Mouse (Mus musculus): ENCODE measurements around the gene Srsf6. TPM values are rescaled to one million over a fixed set of nuclear protein-coding genes. Genes with fewer than 3 reads are reported as not detected.
"Not testable (repeated sequence)": the region's sequence is repeated elsewhere in the genome, so short reads cannot be mapped to it uniquely, and the experiment has no call there.

Gene Srsf6
- polyA plus RNA-seq (2012; rRNA removed), result 129 and 140 TPM in 2 replicates

DNA sequence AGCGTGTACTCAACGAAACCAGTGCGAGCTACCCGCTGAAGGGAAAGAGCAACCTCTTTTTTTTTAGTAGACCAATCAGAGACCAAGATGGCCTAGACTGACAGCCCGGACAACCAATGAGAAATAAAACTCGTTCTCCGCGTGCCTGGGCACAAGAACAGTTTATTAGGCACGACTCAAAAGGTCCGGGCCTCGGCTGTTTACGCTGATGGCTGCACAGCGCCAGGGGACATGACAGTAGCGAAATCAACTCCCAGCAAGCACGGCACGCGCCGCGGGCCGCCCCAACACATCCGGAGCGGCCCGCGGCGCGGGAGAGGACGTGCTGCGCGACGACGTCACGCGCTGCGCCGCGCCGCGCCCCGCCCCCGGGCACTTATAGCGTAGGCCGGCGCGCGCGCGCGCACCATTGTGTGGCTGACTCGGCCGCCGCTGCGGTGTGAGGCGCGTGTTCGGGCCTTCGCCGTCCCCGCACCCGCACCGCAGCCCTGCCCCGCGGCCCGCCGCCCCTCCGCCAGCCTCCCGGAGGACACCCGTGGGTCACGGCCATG is at the start of gene Srsf6:
Gene Srsf6 (plus strand): TSS at position 406 of the 551 bp plus-strand sequence.
- H3K27ac ChIP-seq (ENCODE audit: insufficient read depth, low read length), result peak within 1 kb of the TSS; percentile 99
- TF ChIP-seq CTCF (IDR thresholded peaks at IDR 0.05; ENCODE audit: extremely low read depth, insufficient read depth, low read length) (no peak), POLR2A (IDR thresholded peaks at IDR 0.05; ENCODE audit: extremely low read depth, insufficient read depth, low read length) (peak; percentile 68)
- peak within 1 kb of the TSS; percentile 46 for H3K4me3 ChIP-seq (ENCODE audit: insufficient read depth, low read length)
- peaks cover 5% of the 10 kb centered on the region for H3K4me1 ChIP-seq (ENCODE audit: control insufficient read depth, insufficient read depth, low read length)

GRCm38 (mm10) chr2:162884101-162884500 is 47.2 kb upstream of the Srsf6 start:
- Histone ChIP-seq H3K27ac (ENCODE audit: insufficient read depth, low read length) (no peak overlapping the region), H3K4me1 (ENCODE audit: control insufficient read depth, insufficient read depth, low read length) (no peaks in the 10 kb centered on the region), H3K4me3 (ENCODE audit: insufficient read depth, low read length) (no peak overlapping the region)
- TF ChIP-seq POLR2A (IDR thresholded peaks at IDR 0.05; ENCODE audit: extremely low read depth, insufficient read depth, low read length) (no peak), CTCF (IDR thresholded peaks at IDR 0.05; ENCODE audit: extremely low read depth, insufficient read depth, low read length) (no peak)

GRCm38 (mm10) chr2:162887121-162887520 is 44.2 kb upstream of the Srsf6 start:
- peaks cover 3% of the 10 kb centered on the region for H3K4me1 ChIP-seq (ENCODE audit: control insufficient read depth, insufficient read depth, low read length)
- no peak for TF ChIP-seq CTCF (IDR thresholded peaks at IDR 0.05; ENCODE audit: extremely low read depth, insufficient read depth, low read length)
- TF ChIP-seq POLR2A (IDR thresholded peaks at IDR 0.05; ENCODE audit: extremely low read depth, insufficient read depth, low read length), result no peak
- no peak overlapping the region for H3K27ac ChIP-seq (ENCODE audit: insufficient read depth, low read length)
- H3K4me3 ChIP-seq (ENCODE audit: insufficient read depth, low read length), result no peak overlapping the region

DNA sequence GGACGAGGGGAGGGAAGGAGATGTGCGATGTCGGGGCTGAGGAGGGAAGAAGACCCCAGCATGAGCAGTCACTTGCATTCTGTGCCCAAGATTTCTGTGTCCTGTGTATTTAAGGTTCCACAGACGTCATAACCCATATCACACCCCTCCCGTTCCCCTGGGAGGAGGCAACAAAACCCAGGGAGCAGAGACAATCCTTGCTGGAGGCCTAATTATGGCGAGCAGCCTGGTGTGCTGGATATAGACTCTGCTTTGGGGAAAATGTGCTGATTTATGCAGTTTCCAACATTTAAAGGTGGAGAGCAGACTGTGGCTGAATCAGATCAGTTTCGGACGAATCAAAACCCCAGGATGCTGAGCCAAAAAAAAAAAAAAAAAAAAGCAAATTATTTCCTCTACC is 42.7 kb upstream of the Srsf6 start:
- Histone ChIP-seq H3K4me3 (ENCODE audit: insufficient read depth, low read length) (no peak overlapping the region), H3K27ac (ENCODE audit: insufficient read depth, low read length) (peak overlapping the region; percentile 66; the same call in 1 of the 2 replicates), H3K4me1 (ENCODE audit: control insufficient read depth, insufficient read depth, low read length) (peaks cover 3% of the 10 kb centered on the region)
- no peak for TF ChIP-seq CTCF (IDR thresholded peaks at IDR 0.05; ENCODE audit: extremely low read depth, insufficient read depth, low read length)
- TF ChIP-seq POLR2A (IDR thresholded peaks at IDR 0.05; ENCODE audit: extremely low read depth, insufficient read depth, low read length), result 0 out of 2 replicates have a peak, but pooled peaks have one; percentile 23

DNA sequence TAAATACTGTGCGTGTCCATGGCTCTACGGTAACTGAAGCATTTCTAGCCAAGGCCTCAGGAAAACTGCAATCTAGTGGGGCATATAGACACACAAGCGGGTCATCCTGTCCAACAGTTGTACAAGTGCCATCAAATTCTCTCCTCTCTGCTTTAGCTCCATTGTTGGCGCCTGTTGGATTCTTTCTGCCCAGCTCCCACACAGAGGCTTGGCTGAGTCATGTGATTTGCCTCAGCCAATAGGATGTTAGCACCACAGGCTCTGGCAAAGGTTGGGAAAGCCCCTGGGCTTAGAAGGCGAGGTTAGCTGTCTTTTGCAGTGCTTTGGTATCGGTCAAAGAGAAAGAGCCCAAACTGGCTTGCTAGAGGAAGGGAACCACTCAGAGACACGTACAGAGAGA is 42.1 kb upstream of the Srsf6 start:
- TF ChIP-seq POLR2A (IDR thresholded peaks at IDR 0.05; ENCODE audit: extremely low read depth, insufficient read depth, low read length) (no peak), CTCF (IDR thresholded peaks at IDR 0.05; ENCODE audit: extremely low read depth, insufficient read depth, low read length) (no peak)
- H3K27ac ChIP-seq (ENCODE audit: insufficient read depth, low read length), result 0 out of 2 replicates have a peak overlapping the region, but pooled peaks have one; percentile 52
- H3K4me3 ChIP-seq (ENCODE audit: insufficient read depth, low read length), result no peak overlapping the region
- H3K4me1 ChIP-seq (ENCODE audit: control insufficient read depth, insufficient read depth, low read length), result peaks cover 3% of the 10 kb centered on the region

GRCm38 (mm10) chr2:162889731-162890130 is 41.6 kb upstream of the Srsf6 start:
- TF ChIP-seq CTCF (IDR thresholded peaks at IDR 0.05; ENCODE audit: extremely low read depth, insufficient read depth, low read length), result no peak
- no peak for TF ChIP-seq POLR2A (IDR thresholded peaks at IDR 0.05; ENCODE audit: extremely low read depth, insufficient read depth, low read length)
- H3K27ac ChIP-seq (ENCODE audit: insufficient read depth, low read length), result 0 out of 2 replicates have a peak overlapping the region, but pooled peaks have one; percentile 33

DNA sequence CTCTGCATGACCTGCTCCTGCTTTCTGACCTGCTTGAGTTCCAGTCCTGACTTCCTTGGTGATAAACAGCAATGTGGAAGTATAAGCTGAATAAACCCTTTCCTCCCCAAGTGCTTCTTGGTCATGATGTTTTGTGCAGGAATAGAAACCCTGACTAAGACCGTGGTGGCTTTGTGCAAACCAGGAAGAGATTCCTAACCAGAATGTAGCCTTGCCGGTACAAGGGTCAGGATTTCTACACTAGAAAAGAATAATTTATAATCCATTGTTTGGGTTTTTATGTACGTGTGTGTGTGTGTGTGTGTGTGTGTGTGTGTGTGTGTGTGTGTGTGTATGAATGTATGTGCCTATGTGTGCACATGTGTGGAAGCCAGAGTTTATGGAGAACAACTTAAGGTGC is 38.3 kb upstream of the Srsf6 start:
- not testable (repeated sequence) for H3K27ac ChIP-seq (ENCODE audit: insufficient read depth, low read length); H3K4me3 ChIP-seq (ENCODE audit: insufficient read depth, low read length); H3K4me1 ChIP-seq (ENCODE audit: control insufficient read depth, insufficient read depth, low read length)

More at GRCm38 (mm10) chr2:162889731-162890130, 41.6 kb upstream of the Srsf6 start:
- Histone ChIP-seq H3K4me1 (ENCODE audit: control insufficient read depth, insufficient read depth, low read length) (peaks cover 3% of the 10 kb centered on the region), H3K4me3 (ENCODE audit: insufficient read depth, low read length) (no peak overlapping the region)

DNA sequence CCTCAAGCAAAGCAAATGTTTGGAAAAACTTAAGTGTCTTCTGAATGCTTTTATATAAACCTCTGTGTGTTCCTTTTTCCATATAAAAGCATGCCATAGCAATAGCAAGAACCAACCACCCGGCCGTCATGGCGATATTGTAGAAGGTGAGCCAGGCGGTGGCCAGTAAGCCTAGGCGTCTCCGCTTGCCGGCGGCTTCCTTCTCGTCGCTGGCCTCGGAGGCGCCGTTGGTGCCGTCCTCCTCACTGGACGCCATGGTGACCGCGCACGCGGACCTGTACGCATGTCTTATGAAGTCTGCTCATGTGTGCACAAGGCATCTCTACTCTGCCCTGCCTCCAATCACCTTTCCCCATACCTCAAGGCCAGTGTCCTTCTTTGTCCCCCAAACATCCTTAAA is 32.1 kb upstream of the Srsf6 start:
- not testable (repeated sequence) for H3K27ac ChIP-seq (ENCODE audit: insufficient read depth, low read length); H3K4me1 ChIP-seq (ENCODE audit: control insufficient read depth, insufficient read depth, low read length); H3K4me3 ChIP-seq (ENCODE audit: insufficient read depth, low read length)

DNA sequence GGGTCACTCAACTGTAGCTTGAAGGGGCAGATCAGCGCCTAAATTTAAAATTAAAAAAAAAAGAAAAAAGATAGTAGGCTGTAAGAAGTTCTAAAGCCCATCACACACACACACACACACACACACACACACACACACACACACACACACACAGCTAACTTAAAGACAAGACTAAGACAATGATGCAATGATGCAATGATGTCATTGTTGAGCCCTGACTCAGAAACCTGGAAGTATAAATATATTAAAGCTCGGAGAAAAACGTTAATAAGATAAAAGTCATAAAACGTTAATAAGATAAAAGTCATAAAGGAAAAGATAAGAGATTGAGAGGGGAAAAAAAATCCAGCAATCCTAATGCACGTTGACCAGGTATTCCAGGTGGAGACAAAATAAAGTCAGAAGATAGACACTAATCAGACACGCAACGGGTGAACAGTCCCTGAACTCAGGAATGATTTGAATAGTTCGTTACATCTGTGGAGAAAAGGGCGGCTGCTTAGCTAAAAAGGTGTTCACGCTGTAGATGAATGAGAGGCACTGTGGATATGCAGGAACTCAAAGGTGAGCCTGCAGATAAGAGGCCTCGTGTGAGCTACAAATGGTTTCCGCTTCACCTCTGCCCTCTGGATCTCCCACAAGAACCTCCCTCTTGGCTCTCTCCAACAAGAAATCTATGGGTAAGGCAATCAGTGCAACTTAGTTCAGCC is 31.3 kb upstream of the Srsf6 start:
- no peaks in the 10 kb centered on the region; the same call in 1 of the 2 replicates for H3K4me1 ChIP-seq (ENCODE audit: control insufficient read depth, insufficient read depth, low read length)
- no peak for TF ChIP-seq CTCF (IDR thresholded peaks at IDR 0.05; ENCODE audit: extremely low read depth, insufficient read depth, low read length)
- no peak for TF ChIP-seq POLR2A (IDR thresholded peaks at IDR 0.05; ENCODE audit: extremely low read depth, insufficient read depth, low read length)
- no peak overlapping the region for H3K27ac ChIP-seq (ENCODE audit: insufficient read depth, low read length)
- no peak overlapping the region for H3K4me3 ChIP-seq (ENCODE audit: insufficient read depth, low read length)

- Histone ChIP-seq H3K4me1 (ENCODE audit: control insufficient read depth, insufficient read depth, low read length) (no peaks in the 10 kb centered on the region; the same call in 1 of the 2 replicates), H3K4me3 (ENCODE audit: insufficient read depth, low read length) (no peak overlapping the region), H3K27ac (ENCODE audit: insufficient read depth, low read length) (no peak overlapping the region)
- TF ChIP-seq CTCF (IDR thresholded peaks at IDR 0.05; ENCODE audit: extremely low read depth, insufficient read depth, low read length) (no peak), POLR2A (IDR thresholded peaks at IDR 0.05; ENCODE audit: extremely low read depth, insufficient read depth, low read length) (no peak)
These were observed 30.8 kb upstream of the Srsf6 start for GRCm38 (mm10) chr2:162900590-162900916.
